Mouse (Mus musculus) intestine, embryonic 16.5 days (tissue): ENCODE results near the gene Etv5. TPM values are rescaled to one million over a fixed set of nuclear protein-coding genes. Genes with fewer than 3 reads are reported as not detected.
A peak's percentile ranks its signal among the peaks of the same experiment; 100 is the strongest.

Experiments
- ATAC-seq: fragments of 200-750 bp; cut with Nextera tagmentation; 2 replicates; pipeline ENCODE4 v1.8.0; 2017; ENCODE audit warnings: moderate TSS enrichment, moderate library complexity
- H3K27ac ChIP-seq: fragments of 300-500 bp; sonication (generic); 2 replicates; pipeline ENCODE4 v1.5.1; 2014; ENCODE audit warnings: mild to moderate bottlenecking, low read length
- H3K27me3 ChIP-seq: fragments of 300-500 bp; sonication (generic); replicated peaks from 2 replicates; pipeline ENCODE4 v1.6.1; 2014; ENCODE audit warnings: low read length, control low read depth, mixed read lengths; ENCODE audit not compliant: control insufficient read depth, insufficient read depth
- H3K36me3 ChIP-seq: fragments of 300-500 bp; sonication (generic); 2 replicates; pipeline ENCODE4 v1.6.1; 2014; ENCODE audit warnings: low read length, control low read depth; ENCODE audit not compliant: control insufficient read depth, insufficient read depth
- H3K4me1 ChIP-seq: fragments of 300-500 bp; sonication (generic); 2 replicates; pipeline ENCODE4 v1.6.1; 2014; ENCODE audit warnings: low read length, control low read depth, mixed read lengths; ENCODE audit not compliant: control insufficient read depth, insufficient read depth
- H3K4me2 ChIP-seq: fragments of 300-500 bp; sonication (generic); 2 replicates; pipeline ENCODE4 v1.6.1; 2014; ENCODE audit warnings: low read depth, low read length, control low read depth
- H3K4me3 ChIP-seq: fragments of 300-500 bp; sonication (generic); 2 replicates; pipeline ENCODE4 v1.5.1; 2014; ENCODE audit warnings: mild to moderate bottlenecking, low read length
- H3K9ac ChIP-seq: fragments of 300-500 bp; sonication (generic); 2 replicates; pipeline ENCODE4 v1.6.1; 2014; ENCODE audit warnings: low read depth, low read length
- H3K9me3 ChIP-seq: fragments of 300-500 bp; sonication (generic); 2 replicates; pipeline ENCODE4 v1.6.1; 2016; ENCODE audit warnings: low read length, control low read depth; ENCODE audit not compliant: control insufficient read depth
- WGBS: fragments of 180-500 bp; shearing (Covaris S2); extraction: QIAGEN DNeasy Blood & Tissue Kit; methylation state at CpG from one replicate; pipeline ENCODE4 v1.1.7; 2014; 5-methylcytosine and 5-hydroxymethylcytosine counted together
- polyA plus RNA-seq: library from polyadenylated mRNA; unstranded; fragments of >200 nt; fragmentation: Nextera tagmentation; extraction: Ambion mirVana; gene quantifications from 2 replicates; pipeline ENCODE4 v1.2.1, GENCODE M21; 2015

Etv5 gene
- polyA plus RNA-seq, 1 experiment from 2014 or later: 10.3 TPM

GRCm38 (mm10) chr16:22416140-22416848 lies 23.2 kb downstream of the Etv5 start:
- no peak overlapping the region for H3K9ac ChIP-seq
- no peaks in the 10 kb centered on the region for H3K9me3 ChIP-seq
- H3K36me3 ChIP-seq: no peaks in the 10 kb centered on the region
- no peak overlapping the region for H3K27ac ChIP-seq
- H3K27me3 ChIP-seq: no peaks in the 10 kb centered on the region
- no peak overlapping the region for H3K4me3 ChIP-seq
- ATAC-seq: no peak
- H3K4me1 ChIP-seq: no peaks in the 10 kb centered on the region
- WGBS: 58% methylated on average over 6 of the region's 6 CpGs
- H3K4me2 ChIP-seq: no peak overlapping the region

GRCm38 (mm10) chr16:22414205-22414754 lies 25.2 kb downstream of the Etv5 start:
- H3K9ac ChIP-seq: no peak overlapping the region
- WGBS: 90% methylated on average over 9 of the region's 9 CpGs

GRCm38 (mm10) chr16:22412459-22413229 lies 26.9 kb downstream of the Etv5 start:
- 72% methylated on average over 16 of the region's 16 CpGs for WGBS
- no peak overlapping the region for H3K9ac ChIP-seq
- no peak overlapping the region for H3K4me3 ChIP-seq
- ATAC-seq: no peak
- H3K27ac ChIP-seq: no peak overlapping the region
- H3K27me3 ChIP-seq: no peaks in the 10 kb centered on the region
- no peak overlapping the region for H3K4me2 ChIP-seq
- H3K9me3 ChIP-seq: no peaks in the 10 kb centered on the region
- no peaks in the 10 kb centered on the region for H3K36me3 ChIP-seq
- H3K4me1 ChIP-seq: peaks cover 4% of the 10 kb centered on the region; the same call in 1 of the 2 replicates

More at GRCm38 (mm10) chr16:22414205-22414754, 25.2 kb downstream of the Etv5 start:
- Histone ChIP-seq H3K36me3 (no peaks in the 10 kb centered on the region), H3K9me3 (no peaks in the 10 kb centered on the region), H3K27ac (no peak overlapping the region), H3K27me3 (no peaks in the 10 kb centered on the region), H3K4me1 (no peaks in the 10 kb centered on the region), H3K4me3 (no peak overlapping the region), H3K4me2 (no peak overlapping the region)
- ATAC-seq: no peak

- WGBS: 49% methylated on average over 11 of the region's 11 CpGs
- Histone ChIP-seq H3K4me1 (peaks cover 4% of the 10 kb centered on the region; the same call in 1 of the 2 replicates), H3K27me3 (no peaks in the 10 kb centered on the region), H3K4me3 (no peak overlapping the region), H3K36me3 (no peaks in the 10 kb centered on the region), H3K4me2 (no peak overlapping the region), H3K27ac (no peak overlapping the region), H3K9me3 (no peaks in the 10 kb centered on the region), H3K9ac (no peak overlapping the region)
- ATAC-seq: no peak
Observed at GRCm38 (mm10) chr16:22411764-22412163, 27.8 kb downstream of the Etv5 start.

GRCm38 (mm10) chr16:22410000-22410399 lies 29.5 kb downstream of the Etv5 start:
- Histone ChIP-seq H3K4me3 (no peak overlapping the region), H3K4me2 (no peak overlapping the region), H3K9ac (no peak overlapping the region), H3K27ac (no peak overlapping the region), H3K4me1 (peaks cover 12% of the 10 kb centered on the region), H3K9me3 (no peaks in the 10 kb centered on the region), H3K27me3 (no peaks in the 10 kb centered on the region), H3K36me3 (no peaks in the 10 kb centered on the region)
- 60% methylated on average over 5 of the region's 5 CpGs for WGBS
- no peak for ATAC-seq

- H3K27ac ChIP-seq: no peak overlapping the region
Observed at GRCm38 (mm10) chr16:22408642-22409360, 30.7 kb downstream of the Etv5 start.

GRCm38 (mm10) chr16:22406747-22407146 lies 32.8 kb downstream of the Etv5 start:
- H3K27me3 ChIP-seq: no peaks in the 10 kb centered on the region
- peaks cover 14% of the 10 kb centered on the region for H3K4me1 ChIP-seq
- H3K9me3 ChIP-seq: no peaks in the 10 kb centered on the region
- H3K9ac ChIP-seq: no peak overlapping the region
- H3K27ac ChIP-seq: 0 out of 2 replicates have a peak overlapping the region, but pooled peaks have one; percentile 10
- ATAC-seq: no peak
- H3K4me2 ChIP-seq: no peak overlapping the region
- H3K36me3 ChIP-seq: no peaks in the 10 kb centered on the region
- WGBS: 90% methylated on average over 4 of the region's 4 CpGs
- no peak overlapping the region for H3K4me3 ChIP-seq

More at GRCm38 (mm10) chr16:22408642-22409360, 30.7 kb downstream of the Etv5 start:
- H3K9me3 ChIP-seq: no peaks in the 10 kb centered on the region
- no peak overlapping the region for H3K9ac ChIP-seq
- H3K27me3 ChIP-seq: no peaks in the 10 kb centered on the region
- H3K36me3 ChIP-seq: no peaks in the 10 kb centered on the region
- H3K4me3 ChIP-seq: no peak overlapping the region
- H3K4me2 ChIP-seq: no peak overlapping the region
- H3K4me1 ChIP-seq: peaks cover 14% of the 10 kb centered on the region
- no peak for ATAC-seq
- WGBS: 70% methylated on average over 8 of the region's 8 CpGs

- 79% methylated on average over 4 of the region's 4 CpGs for WGBS
Observed at GRCm38 (mm10) chr16:22406050-22406449, 33.5 kb downstream of the Etv5 start.

GRCm38 (mm10) chr16:22405492-22405891 lies 34.0 kb downstream of the Etv5 start:
- Histone ChIP-seq H3K27ac (0 out of 2 replicates have a peak overlapping the region, but pooled peaks have one; percentile 37), H3K9me3 (no peaks in the 10 kb centered on the region), H3K4me3 (no peak overlapping the region), H3K27me3 (no peaks in the 10 kb centered on the region), H3K4me2 (no peak overlapping the region), H3K4me1 (peaks cover 14% of the 10 kb centered on the region), H3K36me3 (no peaks in the 10 kb centered on the region), H3K9ac (no peak overlapping the region)
- 0 out of 2 replicates have a peak, but pooled peaks have one; percentile 40 for ATAC-seq
- 44% methylated on average over 10 of the region's 10 CpGs for WGBS

More at GRCm38 (mm10) chr16:22406050-22406449, 33.5 kb downstream of the Etv5 start:
- H3K4me2 ChIP-seq: no peak overlapping the region
- H3K9ac ChIP-seq: no peak overlapping the region
- peaks cover 14% of the 10 kb centered on the region for H3K4me1 ChIP-seq
- ATAC-seq: no peak
- no peaks in the 10 kb centered on the region for H3K36me3 ChIP-seq
- H3K4me3 ChIP-seq: no peak overlapping the region
- 0 out of 2 replicates have a peak overlapping the region, but pooled peaks have one; percentile 37 for H3K27ac ChIP-seq
- H3K27me3 ChIP-seq: no peaks in the 10 kb centered on the region
- H3K9me3 ChIP-seq: no peaks in the 10 kb centered on the region
